Mouse (Mus musculus): ENCODE measurements around the gene B3glct. TPM values are rescaled to one million over a fixed set of nuclear protein-coding genes. Genes with fewer than 3 reads are reported as not detected.

B3glct gene
- polyA plus RNA-seq, 1 experiment from 2014 or later: 15.1 TPM

- no peak overlapping the region for H3K9ac ChIP-seq (replicated peaks)
- no peak overlapping the region for H3K4me3 ChIP-seq (replicated peaks)
- no peaks in the 10 kb centered on the region for H3K27me3 ChIP-seq
- WGBS: 94% methylated on average over 4 of the region's 4 CpGs
- peaks cover 5% of the 10 kb centered on the region for H3K9me3 ChIP-seq
- peaks cover 14% of the 10 kb centered on the region for H3K4me1 ChIP-seq (replicated peaks)
- no peak for ATAC-seq (ENCODE audit: insufficient number of reproducible peaks, insufficient read depth, low FRiP score, low TSS enrichment, low read depth)
- no peak overlapping the region for H3K4me2 ChIP-seq
- peaks cover 20% of the 10 kb centered on the region; the same call in 1 of the 2 replicates for H3K36me3 ChIP-seq
- H3K27ac ChIP-seq: no peak overlapping the region
Measured at GRCm38 (mm10) chr5:149711545-149711944, 33.5 kb downstream of the B3glct start.

- Histone ChIP-seq H3K4me2 (no peak overlapping the region), H3K36me3 (peaks cover 17% of the 10 kb centered on the region; the same call in 1 of the 2 replicates), H3K9ac (replicated peaks) (no peak overlapping the region), H3K27me3 (no peaks in the 10 kb centered on the region), H3K27ac (no peak overlapping the region), H3K4me1 (replicated peaks) (peaks cover 14% of the 10 kb centered on the region), H3K4me3 (replicated peaks) (no peak overlapping the region), H3K9me3 (peaks cover 5% of the 10 kb centered on the region)
- 56% methylated on average over 11 of the region's 11 CpGs for WGBS
- no peak for ATAC-seq (ENCODE audit: insufficient number of reproducible peaks, insufficient read depth, low FRiP score, low TSS enrichment, low read depth)
Measured at GRCm38 (mm10) chr5:149713170-149713774, 35.2 kb downstream of the B3glct start.

- ATAC-seq (ENCODE audit: insufficient number of reproducible peaks, insufficient read depth, low FRiP score, low TSS enrichment, low read depth): no peak
- Histone ChIP-seq H3K9ac (replicated peaks) (no peak overlapping the region), H3K27me3 (no peaks in the 10 kb centered on the region), H3K4me1 (replicated peaks) (peaks cover 14% of the 10 kb centered on the region), H3K27ac (no peak overlapping the region), H3K9me3 (peaks cover 2% of the 10 kb centered on the region), H3K36me3 (peaks cover 13% of the 10 kb centered on the region; the same call in 1 of the 2 replicates), H3K4me3 (replicated peaks) (no peak overlapping the region), H3K4me2 (no peak overlapping the region)
- WGBS: 86% methylated on average over 16 of the region's 16 CpGs
Measured at GRCm38 (mm10) chr5:149713834-149714233, 35.8 kb downstream of the B3glct start.

GRCm38 (mm10) chr5:149715571-149716328 lies 37.7 kb downstream of the B3glct start:
- peak; percentile 41; the same call in 1 of the 2 replicates for ATAC-seq (ENCODE audit: insufficient number of reproducible peaks, insufficient read depth, low FRiP score, low TSS enrichment, low read depth)
- WGBS: 43% methylated on average over 15 of the region's 15 CpGs
- H3K36me3 ChIP-seq: 0 out of 2 replicates have a peak, but pooled peaks cover 11% of the 10 kb centered on the region
- peak overlapping the region; percentile 23 for H3K27ac ChIP-seq
- H3K4me3 ChIP-seq (replicated peaks): no peak overlapping the region
- no peak overlapping the region for H3K4me2 ChIP-seq
- no peaks in the 10 kb centered on the region for H3K9me3 ChIP-seq
- peaks cover 14% of the 10 kb centered on the region for H3K4me1 ChIP-seq (replicated peaks)
- no peaks in the 10 kb centered on the region for H3K27me3 ChIP-seq
- H3K9ac ChIP-seq (replicated peaks): no peak overlapping the region

GRCm38 (mm10) chr5:149716329-149716690 lies 38.3 kb downstream of the B3glct start:
- ATAC-seq (ENCODE audit: insufficient number of reproducible peaks, insufficient read depth, low FRiP score, low TSS enrichment, low read depth): 0 out of 2 replicates have a peak, but pooled peaks have one; percentile 41
- H3K27me3 ChIP-seq: no peaks in the 10 kb centered on the region
- H3K9ac ChIP-seq (replicated peaks): no peak overlapping the region
- WGBS: 17% methylated on average over 3 of the region's 3 CpGs
- no peaks in the 10 kb centered on the region for H3K9me3 ChIP-seq
- H3K4me2 ChIP-seq: no peak overlapping the region
- no peak overlapping the region for H3K27ac ChIP-seq
- no peak overlapping the region for H3K4me3 ChIP-seq (replicated peaks)
- 0 out of 2 replicates have a peak, but pooled peaks cover 11% of the 10 kb centered on the region for H3K36me3 ChIP-seq
- H3K4me1 ChIP-seq (replicated peaks): peaks cover 14% of the 10 kb centered on the region

GRCm38 (mm10) chr5:149731776-149732175 lies 53.7 kb downstream of the B3glct start:
- no peaks in the 10 kb centered on the region for H3K27me3 ChIP-seq
- H3K4me1 ChIP-seq (replicated peaks): no peaks in the 10 kb centered on the region
- no peak overlapping the region for H3K27ac ChIP-seq
- 91% methylated on average over 8 of the region's 8 CpGs for WGBS
- ATAC-seq (ENCODE audit: insufficient number of reproducible peaks, insufficient read depth, low FRiP score, low TSS enrichment, low read depth): no peak
- no peak overlapping the region for H3K4me2 ChIP-seq
- no peak overlapping the region for H3K9ac ChIP-seq (replicated peaks)
- H3K36me3 ChIP-seq: peaks cover 58% of the 10 kb centered on the region
- H3K9me3 ChIP-seq: peaks cover 19% of the 10 kb centered on the region
- H3K4me3 ChIP-seq (replicated peaks): no peak overlapping the region

- no peaks in the 10 kb centered on the region for H3K4me1 ChIP-seq (replicated peaks)
- H3K4me2 ChIP-seq: no peak overlapping the region
- peaks cover 17% of the 10 kb centered on the region for H3K9me3 ChIP-seq
- 92% methylated on average over 1 of the region's 1 CpGs for WGBS
- H3K36me3 ChIP-seq: peaks cover 56% of the 10 kb centered on the region
- H3K27ac ChIP-seq: no peak overlapping the region
- H3K27me3 ChIP-seq: no peaks in the 10 kb centered on the region
- no peak overlapping the region for H3K4me3 ChIP-seq (replicated peaks)
- no peak; the same call in 1 of the 2 replicates for ATAC-seq (ENCODE audit: insufficient number of reproducible peaks, insufficient read depth, low FRiP score, low TSS enrichment, low read depth)
- no peak overlapping the region for H3K9ac ChIP-seq (replicated peaks)
Measured at GRCm38 (mm10) chr5:149737210-149737609, 59.2 kb downstream of the B3glct start.

GRCm38 (mm10) chr5:149740145-149740544 lies 62.1 kb downstream of the B3glct start:
- H3K9ac ChIP-seq (replicated peaks): no peak overlapping the region
- H3K36me3 ChIP-seq: peaks cover 36% of the 10 kb centered on the region
- no peak overlapping the region for H3K4me3 ChIP-seq (replicated peaks)
- no peaks in the 10 kb centered on the region for H3K4me1 ChIP-seq (replicated peaks)
- H3K27me3 ChIP-seq: no peaks in the 10 kb centered on the region
- no peak overlapping the region for H3K27ac ChIP-seq
- H3K9me3 ChIP-seq: peaks cover 8% of the 10 kb centered on the region; the same call in 1 of the 2 replicates
- no peak for ATAC-seq (ENCODE audit: insufficient number of reproducible peaks, insufficient read depth, low FRiP score, low TSS enrichment, low read depth)
- H3K4me2 ChIP-seq: no peak overlapping the region
- WGBS: 93% methylated on average over 7 of the region's 7 CpGs

- peaks cover 33% of the 10 kb centered on the region for H3K36me3 ChIP-seq
- no peak overlapping the region for H3K27ac ChIP-seq
- no peak overlapping the region for H3K4me3 ChIP-seq (replicated peaks)
- no peak overlapping the region for H3K4me2 ChIP-seq
- H3K9me3 ChIP-seq: peaks cover 8% of the 10 kb centered on the region; the same call in 1 of the 2 replicates
- H3K4me1 ChIP-seq (replicated peaks): no peaks in the 10 kb centered on the region
- WGBS: 79% methylated on average over 3 of the region's 3 CpGs
- no peak overlapping the region for H3K9ac ChIP-seq (replicated peaks)
- no peak for ATAC-seq (ENCODE audit: insufficient number of reproducible peaks, insufficient read depth, low FRiP score, low TSS enrichment, low read depth)
- no peaks in the 10 kb centered on the region for H3K27me3 ChIP-seq
Measured at GRCm38 (mm10) chr5:149740703-149741102, 62.7 kb downstream of the B3glct start.

- H3K4me1 ChIP-seq (replicated peaks): no peaks in the 10 kb centered on the region
- peaks cover 8% of the 10 kb centered on the region; the same call in 1 of the 2 replicates for H3K9me3 ChIP-seq
- H3K27me3 ChIP-seq: no peaks in the 10 kb centered on the region
- H3K4me2 ChIP-seq: no peak overlapping the region
- H3K9ac ChIP-seq (replicated peaks): no peak overlapping the region
- H3K36me3 ChIP-seq: peaks cover 35% of the 10 kb centered on the region
- no peak for ATAC-seq (ENCODE audit: insufficient number of reproducible peaks, insufficient read depth, low FRiP score, low TSS enrichment, low read depth)
- 96% methylated on average over 9 of the region's 9 CpGs for WGBS
- H3K4me3 ChIP-seq (replicated peaks): no peak overlapping the region
- no peak overlapping the region for H3K27ac ChIP-seq
Measured at GRCm38 (mm10) chr5:149742286-149742685, 64.3 kb downstream of the B3glct start.

GRCm38 (mm10) chr5:149745079-149745478 lies 67.0 kb downstream of the B3glct start:
- no peak overlapping the region for H3K4me2 ChIP-seq
- 90% methylated on average over 9 of the region's 9 CpGs for WGBS
- no peak overlapping the region for H3K9ac ChIP-seq (replicated peaks)
- peaks cover 27% of the 10 kb centered on the region for H3K36me3 ChIP-seq
- peaks cover 2% of the 10 kb centered on the region; the same call in 1 of the 2 replicates for H3K9me3 ChIP-seq
- H3K4me3 ChIP-seq (replicated peaks): no peak overlapping the region
- ATAC-seq (ENCODE audit: insufficient number of reproducible peaks, insufficient read depth, low FRiP score, low TSS enrichment, low read depth): no peak
- no peaks in the 10 kb centered on the region for H3K4me1 ChIP-seq (replicated peaks)
- H3K27ac ChIP-seq: no peak overlapping the region
- no peaks in the 10 kb centered on the region for H3K27me3 ChIP-seq
